Mouse (Mus musculus) CD4-positive, CD25-positive, alpha-beta regulatory T cell, adult 2 months (primary cell): ENCODE results near the gene I830077J02Rik.
A peak's percentile ranks its signal among the peaks of the same experiment; 100 is the strongest.

Experiments used
- DNase-seq: peaks from one replicate; pipeline ENCODE4 v3.0.0-alpha.2; 2012; ENCODE audit warnings: low read depth, low spot score

The I830077J02Rik gene

DNA sequence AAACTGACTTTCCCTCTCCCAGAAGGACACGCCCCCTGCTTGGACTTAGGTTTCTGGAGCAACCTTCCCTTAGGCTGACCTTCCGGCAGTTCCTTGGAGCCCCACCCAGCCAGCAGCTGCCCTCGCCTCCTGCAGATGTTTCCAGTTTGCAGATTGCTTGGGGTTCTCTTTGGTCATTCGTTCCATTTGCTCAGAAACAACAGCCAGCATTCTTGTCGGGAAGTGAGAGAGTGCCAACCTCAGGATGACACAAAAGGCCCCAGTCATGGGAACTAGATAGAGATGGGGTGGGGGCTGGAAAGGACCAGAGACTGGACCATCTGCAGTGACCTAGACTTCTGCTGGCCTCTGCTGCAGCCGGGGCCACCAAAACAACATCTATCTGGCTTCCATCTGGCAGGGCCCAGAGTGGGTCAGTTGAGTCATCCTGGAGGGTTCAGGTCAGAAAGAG is 38.5 kb downstream of the I830077J02Rik start:
- peak; percentile 14 for DNase-seq

- peak; percentile 83 for DNase-seq
Measured at GRCm38 (mm10) chr3:105892572-105893495, 39.6 kb downstream of the I830077J02Rik start.

GRCm38 (mm10) chr3:105891760-105892571 is 40.5 kb downstream of the I830077J02Rik start:
- peak; percentile 88 for DNase-seq

DNA sequence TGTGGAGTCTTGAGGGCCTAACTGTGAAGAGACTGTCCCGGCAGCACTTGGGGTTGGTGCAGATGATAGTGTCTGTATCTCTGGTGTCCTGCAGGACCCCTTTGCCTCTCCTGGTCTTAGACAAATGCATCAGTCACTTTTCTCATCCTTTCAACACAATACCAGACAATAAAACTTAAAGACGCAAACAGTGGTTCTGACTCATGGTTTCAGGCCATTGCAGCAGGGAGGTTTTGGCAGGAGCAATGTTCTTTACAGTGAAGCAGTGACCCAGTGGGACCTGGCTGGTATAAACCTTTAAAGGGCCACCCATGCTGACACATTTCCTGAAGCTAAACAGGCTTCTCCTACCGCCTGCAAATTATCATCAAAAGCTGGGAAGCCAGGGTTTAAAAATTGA is 41.3 kb downstream of the I830077J02Rik start:
- DNase-seq: no peak

GRCm38 (mm10) chr3:105890220-105890619 is 42.2 kb downstream of the I830077J02Rik start:
- DNase-seq: no peak

DNA sequence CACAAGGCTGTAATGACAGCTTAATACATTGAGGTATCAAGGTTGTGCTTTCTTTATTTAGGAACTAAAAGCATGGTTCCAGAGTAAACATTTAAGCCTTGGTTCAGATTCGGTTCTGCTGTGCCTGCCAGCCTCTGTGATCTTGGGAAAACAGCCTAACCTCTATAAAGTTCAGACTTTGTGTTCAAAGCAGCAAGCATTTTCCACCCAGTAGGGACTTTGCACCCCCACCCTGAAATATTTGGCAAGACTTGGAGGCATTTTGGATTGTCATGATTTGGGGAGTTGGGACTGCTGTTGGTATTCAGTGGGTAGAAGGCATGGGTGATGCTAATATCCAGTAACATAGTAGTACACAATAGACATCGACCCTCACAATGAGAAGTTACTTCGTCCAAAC is 43.5 kb downstream of the I830077J02Rik start:
- no peak for DNase-seq

GRCm38 (mm10) chr3:105883111-105883510 is 49.4 kb downstream of the I830077J02Rik start:
- no peak for DNase-seq

- DNase-seq: no peak
Measured at GRCm38 (mm10) chr3:105882105-105882504, 50.4 kb downstream of the I830077J02Rik start.

DNA sequence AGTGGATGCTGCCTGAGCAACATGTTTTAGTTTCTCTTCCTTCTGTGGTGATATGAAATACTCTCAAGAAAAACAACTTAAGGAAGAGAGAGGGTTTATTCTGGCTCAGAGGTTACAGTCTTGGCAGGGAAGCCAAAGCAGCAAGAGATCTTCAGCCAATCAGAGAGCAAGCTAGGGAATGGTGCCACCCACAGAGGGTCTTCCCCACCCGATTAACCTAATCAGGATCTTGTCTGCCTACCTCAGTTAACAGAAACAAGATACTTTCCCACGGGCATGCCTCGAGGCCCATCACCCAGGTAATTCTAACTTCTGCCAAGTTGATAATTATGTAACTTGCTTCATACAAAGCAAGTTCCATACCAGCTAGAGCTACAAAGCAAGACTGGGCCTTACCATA is 52.0 kb downstream of the I830077J02Rik start:
- no peak for DNase-seq

DNA sequence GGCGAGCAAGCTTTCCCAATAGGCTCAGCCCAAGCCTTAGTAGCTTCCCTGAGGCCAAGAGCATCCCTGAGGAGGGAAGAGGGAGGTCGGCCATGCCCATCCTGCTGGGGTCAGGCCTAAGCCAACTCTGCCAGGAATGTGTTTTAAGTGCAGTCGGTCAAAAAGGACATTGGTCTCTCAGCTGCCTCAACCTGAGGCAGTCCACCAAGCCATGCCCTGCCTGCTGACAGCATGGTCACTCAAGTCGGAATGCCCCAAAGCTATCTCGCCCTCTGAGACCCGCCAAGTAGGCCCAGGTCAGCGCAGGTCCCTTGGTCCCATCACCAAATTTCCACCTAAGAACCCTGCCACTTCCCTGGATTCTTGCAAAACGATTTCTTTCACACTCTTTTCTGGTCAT is 53.7 kb downstream of the I830077J02Rik start:
- DNase-seq: no peak

DNA sequence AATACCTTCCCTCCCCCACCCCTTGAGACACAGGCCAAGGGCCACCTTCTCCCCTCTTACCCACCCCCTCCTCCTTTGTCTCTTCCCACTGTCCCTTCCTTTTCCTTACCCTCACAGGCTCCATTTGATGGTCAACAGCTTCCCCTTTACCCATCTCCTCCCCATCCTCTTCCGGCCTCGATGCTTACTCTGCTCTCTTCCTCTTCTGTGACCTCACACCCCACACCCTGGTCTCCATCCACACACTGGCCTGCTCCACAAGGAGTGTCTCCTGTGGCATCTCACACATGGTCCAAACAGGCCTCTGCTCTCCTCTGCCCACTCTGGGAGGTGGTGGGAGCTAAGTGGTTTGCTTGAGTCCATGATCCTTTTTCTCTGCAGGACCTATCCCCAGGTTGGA is 54.5 kb downstream of the I830077J02Rik start:
- no peak for DNase-seq

DNA sequence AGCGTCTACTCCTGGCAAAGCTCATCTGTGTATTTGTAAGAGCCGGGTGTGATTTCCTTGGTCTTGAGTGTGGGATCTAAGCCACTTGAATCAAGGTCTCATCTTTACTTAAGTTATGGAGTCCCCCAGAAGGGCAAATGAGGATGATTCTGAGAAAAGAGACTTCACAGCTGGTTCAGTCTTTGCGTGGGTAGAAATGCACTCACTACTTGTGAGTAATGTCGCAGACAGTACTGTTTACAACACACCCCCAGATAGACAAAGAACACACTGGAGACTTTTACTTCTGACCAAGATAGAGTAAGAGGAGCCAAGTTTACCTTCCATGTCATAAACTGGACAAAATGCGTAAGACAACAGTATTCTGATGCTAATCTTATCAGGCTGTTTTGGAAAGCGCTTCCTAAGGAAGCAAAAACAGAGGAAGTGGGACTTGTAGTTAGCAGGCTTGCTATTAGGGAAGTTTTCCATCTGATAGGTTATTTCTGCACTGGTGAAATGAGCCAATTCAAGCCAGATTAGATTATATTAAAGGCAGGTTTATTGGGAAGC is 55.1 kb downstream of the I830077J02Rik start:
- DNase-seq: no peak

DNA sequence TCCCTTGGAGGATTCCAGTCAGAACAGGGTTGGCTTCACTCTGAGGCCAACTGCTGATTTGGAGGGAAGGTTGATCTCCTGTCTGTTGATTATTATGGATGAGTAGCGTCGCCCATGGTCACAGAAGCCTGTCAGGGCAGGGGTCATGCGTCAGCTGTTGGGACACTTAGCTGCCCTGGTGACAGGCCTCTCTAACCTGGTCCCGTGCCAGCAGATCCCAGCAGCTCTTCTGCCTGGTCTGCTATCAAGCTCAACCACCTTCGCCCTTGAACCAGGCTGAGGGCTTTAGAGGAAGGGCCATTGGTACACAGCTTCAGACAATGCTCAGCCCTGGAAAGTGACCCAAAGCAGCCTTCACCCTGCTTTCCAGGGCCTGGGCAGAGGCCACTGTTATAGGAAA is 56.4 kb downstream of the I830077J02Rik start:
- DNase-seq: no peak
